Mouse (Mus musculus): ENCODE results near the gene Plin4.

The Plin4 gene

DNA sequence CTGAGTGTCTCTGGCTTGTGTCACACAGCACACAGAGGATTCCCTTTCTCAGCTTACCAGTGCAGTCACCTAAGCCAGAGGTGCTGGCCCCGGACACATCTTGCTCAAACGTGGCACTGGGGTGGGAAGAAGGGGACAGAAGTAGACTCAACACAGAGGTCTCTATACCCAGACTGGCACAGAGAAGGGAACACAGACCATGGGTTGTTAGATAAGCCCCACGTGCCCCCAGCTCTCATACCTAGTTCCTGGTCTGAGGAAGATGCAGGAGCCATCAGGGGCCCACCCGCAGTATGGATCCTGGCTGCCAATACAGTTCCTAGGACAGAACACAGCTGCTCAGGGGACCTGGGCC is 15.7 kb upstream of the Plin4 start:
- DNase-seq = peak; percentile 90

DNA sequence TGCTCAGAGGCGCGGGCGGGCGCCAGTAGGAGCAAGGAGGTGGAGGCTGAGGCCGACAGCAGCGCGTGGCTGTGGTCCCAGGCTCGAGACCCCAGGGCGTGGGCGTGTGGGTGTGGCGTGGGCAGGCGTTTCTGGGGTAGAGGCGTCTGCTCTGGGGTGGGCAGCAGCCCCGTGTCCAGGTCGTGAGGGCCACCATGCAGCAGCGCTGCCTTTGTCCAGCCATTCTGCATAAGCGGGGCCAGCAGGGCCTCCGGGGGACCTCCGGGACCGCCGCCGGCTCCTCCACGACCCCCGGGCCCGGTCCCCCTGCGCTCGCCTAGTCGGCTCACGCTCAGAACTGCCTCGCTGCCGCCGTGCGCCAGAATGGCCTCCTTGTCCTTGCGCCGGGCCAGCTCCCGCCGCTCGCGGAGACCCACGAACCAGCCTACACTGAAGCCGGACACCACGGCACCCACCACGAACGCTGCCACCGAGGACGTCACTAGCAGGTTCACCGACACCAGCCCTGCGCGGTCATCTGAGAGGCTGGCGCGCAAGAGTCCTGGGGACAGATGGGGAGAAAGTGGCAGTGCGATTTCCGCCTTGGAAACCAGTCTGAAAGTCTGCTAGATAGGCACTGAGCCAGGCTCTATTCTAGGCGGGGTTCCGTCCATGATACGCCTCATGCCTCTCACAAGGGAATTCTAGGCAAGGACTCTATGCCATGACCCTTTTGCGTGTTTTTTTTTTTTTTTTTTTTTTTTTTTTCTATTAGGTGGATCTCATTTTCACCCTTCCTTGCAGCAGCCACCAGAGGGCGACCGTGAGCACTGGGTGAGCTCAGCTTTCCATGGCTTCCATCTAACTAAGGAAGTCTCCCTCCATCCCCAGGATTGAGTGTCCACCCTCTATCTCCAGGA is 15.0 kb upstream of the Plin4 start:
- peak; percentile 98 for DNase-seq

GRCm38 (mm10) chr17:56123681-56124340 is 14.2 kb upstream of the Plin4 start:
- DNase-seq = peak; percentile 93

GRCm38 (mm10) chr17:56123161-56123560 is 13.6 kb upstream of the Plin4 start:
- peak; percentile 91 for DNase-seq

DNA sequence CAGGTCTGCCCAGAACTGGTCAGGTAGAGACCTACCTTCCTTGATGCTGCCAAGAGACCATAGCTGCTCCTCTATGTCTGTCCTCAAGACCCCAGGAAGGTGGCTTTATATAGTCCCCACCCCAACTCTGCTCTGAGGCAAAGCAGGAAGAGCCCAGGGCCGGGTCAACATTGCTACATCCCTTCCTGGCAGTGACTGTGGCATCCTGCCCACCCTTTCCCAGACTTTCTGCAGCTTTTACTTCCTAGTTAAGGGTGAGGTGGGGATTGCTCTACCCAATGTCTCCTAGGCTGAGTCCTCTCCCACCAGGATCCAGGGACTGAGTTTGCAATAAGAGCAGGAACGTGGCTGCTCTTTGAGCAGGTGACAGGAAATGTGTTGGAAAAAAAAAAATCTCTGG is 12.2 kb upstream of the Plin4 start, which contains the start of gene Lrg1:
Lrg1 (minus strand) TSS at position 176 of the 400 bp plus-strand sequence.
- peak; percentile 90 for DNase-seq

DNA sequence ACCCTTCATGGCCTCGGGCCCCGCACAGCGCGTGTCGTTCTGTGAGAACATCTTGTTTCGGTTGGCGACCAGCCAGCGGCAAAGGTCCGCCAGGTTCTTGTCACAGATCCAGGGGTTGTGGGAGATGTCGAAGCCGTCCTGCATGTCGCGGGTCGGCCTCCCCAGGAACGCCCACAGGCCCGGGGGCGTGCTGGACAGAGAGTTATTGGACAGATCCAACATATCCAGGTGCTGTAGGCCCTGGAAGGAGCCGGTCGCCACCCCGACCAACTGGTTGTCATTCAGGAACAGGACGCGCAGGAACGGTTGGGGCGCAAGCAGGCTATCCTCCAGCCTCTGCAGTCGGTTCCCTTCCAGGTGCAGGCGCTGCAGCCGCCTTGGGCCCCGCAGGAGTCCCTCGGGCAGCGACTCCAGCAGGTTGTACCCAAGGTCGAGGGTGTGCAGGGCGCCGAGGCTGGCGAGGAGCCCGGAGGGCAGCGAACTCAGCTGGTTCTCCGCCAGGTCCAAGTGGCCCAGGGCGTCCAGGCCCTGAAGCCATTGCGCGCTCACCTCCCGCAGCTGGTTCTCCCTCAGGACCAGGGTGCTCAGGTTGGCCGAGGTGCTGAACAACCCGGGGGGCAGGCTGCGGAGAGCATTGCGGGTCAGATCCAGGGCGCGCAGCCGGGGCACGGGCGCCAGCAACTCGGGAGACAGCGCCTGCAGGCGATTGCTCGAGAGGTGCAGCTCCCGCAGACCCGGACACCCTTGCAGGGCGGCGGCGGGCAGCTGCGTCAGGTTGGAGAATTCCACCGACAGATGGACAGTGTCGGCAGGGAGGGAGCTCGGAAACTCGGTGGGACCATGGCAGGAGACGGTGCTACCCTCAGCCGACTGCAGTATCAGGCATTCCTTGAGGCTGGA is 10.6 kb upstream of the Plin4 start:
- peak; percentile 98 for DNase-seq

DNA sequence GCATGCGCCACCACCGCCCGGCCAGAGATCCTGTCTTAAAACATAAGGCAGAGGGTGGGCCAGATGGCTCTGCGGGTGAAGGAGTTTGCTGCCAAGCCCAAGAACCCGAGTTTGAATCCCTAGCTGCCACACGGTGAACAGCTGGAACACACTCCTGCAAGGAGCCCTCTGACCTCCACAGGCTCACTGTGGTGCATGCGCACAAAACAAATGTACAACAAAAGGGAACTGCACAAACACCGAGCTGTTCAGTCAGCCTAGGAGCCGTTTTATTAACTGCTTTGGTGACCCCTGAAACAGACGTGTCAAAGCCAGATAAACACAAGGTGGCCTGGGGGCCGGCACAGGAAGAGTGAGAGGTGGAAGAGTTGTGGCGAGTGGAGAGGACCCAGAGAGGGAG is 9.8 kb upstream of the Plin4 start:
- DNase-seq = no peak

- peak; percentile 99 for DNase-seq
Measured at GRCm38 (mm10) chr17:56117251-56117710, 7.7 kb upstream of the Plin4 start, which contains the start of gene Plin5. TSS of gene Plin5 (minus strand) at chr17:56117596.

- peak; percentile 92 for DNase-seq
Measured at GRCm38 (mm10) chr17:56116193-56116592, 6.6 kb upstream of the Plin4 start.

- DNase-seq = peak; percentile 90
Measured at GRCm38 (mm10) chr17:56112743-56113142, 3.1 kb upstream of the Plin4 start.

GRCm38 (mm10) chr17:56111864-56112263 is 2.3 kb upstream of the Plin4 start:
- DNase-seq = peak; percentile 96

- DNase-seq = peak; percentile 95
Measured at GRCm38 (mm10) chr17:56111021-56111420, 1.4 kb upstream of the Plin4 start.

DNA sequence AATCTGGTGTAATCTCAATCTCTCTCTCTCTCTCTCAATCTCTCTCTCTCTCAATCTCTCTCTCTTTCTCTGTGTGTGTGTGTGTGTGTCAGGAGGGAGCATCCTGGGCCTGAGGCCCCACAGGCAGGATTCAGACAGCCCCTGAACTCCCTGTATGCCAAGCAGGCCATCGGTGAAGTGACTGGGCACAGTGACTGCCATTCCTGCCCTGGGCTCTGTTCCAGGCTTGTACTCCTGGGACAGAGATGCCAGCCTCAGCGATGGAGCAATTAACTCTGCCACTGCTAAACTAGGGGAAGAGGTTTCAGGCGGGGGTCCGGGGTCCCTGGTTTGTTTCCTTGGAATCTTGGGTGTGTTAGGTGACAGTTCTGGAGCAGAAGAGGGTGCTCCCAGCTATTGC is 968 bp upstream of the Plin4 start:
- peak; percentile 96 for DNase-seq

DNA sequence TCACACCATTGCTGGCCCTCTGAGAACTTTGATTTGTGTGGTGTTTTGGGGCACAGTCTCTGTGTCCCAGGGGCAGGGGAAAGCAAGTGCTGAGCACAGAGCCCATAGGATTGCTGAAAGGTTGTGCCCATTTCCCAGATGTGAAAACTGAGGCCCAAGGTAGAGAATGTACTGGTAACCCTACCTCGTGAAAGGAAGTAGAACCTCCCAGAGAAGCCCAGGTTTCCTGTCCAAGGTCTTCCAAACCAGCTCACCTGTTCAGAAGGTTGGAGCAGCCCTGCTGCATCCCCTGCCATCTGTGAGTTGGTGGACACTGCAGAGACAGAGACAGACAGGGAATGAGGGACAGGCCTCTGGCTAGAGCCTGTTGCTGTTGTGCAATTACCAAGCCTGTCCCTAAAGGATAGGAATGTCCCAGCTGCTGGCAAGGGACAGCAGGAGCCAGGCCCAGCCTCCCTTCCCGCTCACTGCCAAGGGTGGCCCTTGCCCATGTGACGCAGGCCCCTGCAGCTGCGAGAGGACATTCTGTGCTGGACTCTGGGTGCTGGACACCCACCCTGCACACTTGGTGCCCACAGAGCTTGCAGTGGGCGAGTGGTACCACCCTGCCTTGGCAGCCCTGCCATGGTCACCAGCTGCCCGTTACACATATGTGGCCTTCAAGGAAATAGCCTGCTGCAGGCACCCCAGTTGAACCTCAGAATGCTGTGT is 1.1 kb downstream of the Plin4 start:
- peak; percentile 99 for DNase-seq

GRCm38 (mm10) chr17:56107736-56108135 is 1.9 kb downstream of the Plin4 start:
- peak; percentile 93 for DNase-seq

DNA sequence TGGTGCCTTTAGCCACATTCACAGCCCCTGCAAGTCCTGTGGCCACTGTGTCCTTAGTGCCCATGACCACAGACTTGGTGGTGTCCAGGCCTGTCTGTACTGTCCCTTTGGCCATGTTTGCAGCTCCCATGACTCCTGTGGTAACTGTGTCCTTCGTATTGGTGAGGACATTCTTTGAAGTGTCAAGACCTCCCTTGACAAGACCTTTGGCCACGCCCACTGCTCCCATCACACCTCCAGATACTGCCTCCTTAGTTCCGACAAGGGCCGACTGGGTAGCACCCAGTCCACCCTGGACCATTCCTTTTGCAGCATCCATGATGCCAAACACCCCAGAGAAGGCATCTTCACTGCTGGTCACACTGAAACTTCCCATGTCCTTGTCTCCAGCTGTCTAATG is 2.6 kb downstream of the Plin4 start:
- peak; percentile 91 for DNase-seq

DNA sequence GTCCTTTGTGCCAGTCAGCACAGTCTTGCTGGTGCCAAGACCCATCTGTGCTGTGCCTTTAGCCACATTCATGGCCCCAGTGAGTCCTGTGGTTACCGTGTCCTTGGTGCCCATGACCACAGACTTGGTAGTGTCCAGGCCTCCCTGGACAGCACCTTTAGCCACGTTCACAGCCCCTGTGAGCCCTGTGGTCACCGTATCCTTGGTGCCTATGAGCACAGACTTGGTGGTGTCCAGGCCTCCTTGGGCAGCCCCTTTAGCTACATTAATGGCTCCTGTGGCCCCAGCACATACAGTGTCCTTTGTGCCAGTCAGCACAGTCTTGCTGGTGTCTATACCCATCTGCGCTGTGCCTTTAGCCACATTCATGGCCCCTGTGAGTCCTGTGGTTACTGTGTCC is 3.2 kb downstream of the Plin4 start:
- DNase-seq = peak; percentile 72

GRCm38 (mm10) chr17:56104821-56105220 is 4.8 kb downstream of the Plin4 start:
- peak; percentile 92 for DNase-seq

DNA sequence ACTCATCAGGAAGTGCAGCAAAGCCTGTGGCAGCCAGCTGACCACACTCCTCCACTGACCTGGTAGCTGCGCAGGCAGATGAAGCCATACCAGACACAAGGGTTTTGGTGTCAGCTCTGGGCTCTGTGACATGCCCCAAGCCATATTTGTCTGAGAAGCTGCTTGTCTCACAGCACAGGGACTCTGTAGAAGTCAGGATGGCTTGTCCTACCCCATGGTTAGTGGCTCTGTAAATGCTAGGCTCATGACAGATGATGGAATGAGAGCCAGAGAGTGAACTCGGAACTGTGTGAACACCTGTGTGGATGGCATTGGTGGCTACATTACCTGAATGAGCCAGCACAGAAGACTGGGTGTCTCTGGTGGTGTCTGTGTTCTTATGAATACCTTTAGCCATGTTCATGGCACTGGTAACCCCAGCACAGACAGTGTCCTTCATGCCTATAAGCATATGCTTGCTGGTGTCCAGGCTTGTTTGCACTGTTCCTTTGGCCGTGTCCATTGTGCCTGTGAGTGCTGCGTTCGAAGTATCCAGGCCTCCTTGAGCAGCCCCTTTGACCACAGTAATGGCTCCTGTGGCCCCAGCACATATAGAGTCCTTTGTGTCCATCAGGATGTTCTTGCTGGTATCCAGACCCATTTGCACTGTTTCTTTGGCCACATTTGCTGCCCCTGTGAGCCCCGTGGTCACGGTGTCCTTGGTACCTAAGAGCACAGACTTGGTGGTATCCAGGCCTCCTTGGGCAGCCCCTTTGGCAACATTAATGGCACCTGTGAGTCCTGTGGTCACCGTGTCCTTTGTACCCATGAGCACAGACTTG is 5.9 kb downstream of the Plin4 start:
- peak; percentile 89 for DNase-seq

DNA sequence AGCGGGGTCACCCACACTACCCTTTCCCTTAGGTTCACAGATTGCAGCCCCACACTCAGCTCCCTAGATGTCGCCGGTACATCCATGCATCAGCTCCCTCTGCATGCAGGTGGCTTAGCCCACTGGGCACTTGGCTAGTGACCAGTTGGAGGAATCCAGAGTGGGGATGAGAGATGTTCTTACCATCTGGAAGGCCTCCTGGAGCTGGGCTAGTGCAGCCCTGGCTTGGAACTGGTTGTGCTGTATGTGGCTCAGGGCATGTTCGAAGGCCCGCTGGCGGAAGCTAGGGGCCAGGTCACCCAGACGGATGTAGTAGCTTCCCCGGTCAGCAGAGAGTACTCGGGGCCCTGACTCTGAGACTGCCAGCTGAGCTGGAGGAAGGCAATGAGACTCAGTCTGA is 6.7 kb downstream of the Plin4 start:
- peak; percentile 94 for DNase-seq

DNA sequence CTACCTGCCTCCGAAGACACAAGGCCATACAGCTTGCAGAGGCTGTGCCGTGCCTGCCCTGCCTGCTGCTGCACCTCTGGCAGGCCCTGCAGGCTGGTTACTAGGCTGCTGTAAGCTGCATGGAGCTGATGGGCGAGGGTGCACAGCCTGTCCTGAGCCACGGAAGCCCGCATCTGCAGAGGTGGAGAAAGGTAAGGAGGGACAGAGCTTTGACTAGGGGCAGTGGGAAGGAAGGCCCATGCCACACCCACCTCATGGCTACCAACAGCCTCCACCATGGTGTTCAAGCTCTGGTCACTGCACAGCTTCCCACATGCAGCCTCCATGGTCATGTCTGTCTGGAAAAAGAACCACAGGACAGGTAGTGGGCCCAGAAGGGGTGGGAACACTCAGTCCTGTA is 7.4 kb downstream of the Plin4 start:
- peak; percentile 91 for DNase-seq

Measured in heart, adult 11 months (tissue).